8 mouse cellular contexts compared by ENCODE assay signal in the genomic region with DNA sequence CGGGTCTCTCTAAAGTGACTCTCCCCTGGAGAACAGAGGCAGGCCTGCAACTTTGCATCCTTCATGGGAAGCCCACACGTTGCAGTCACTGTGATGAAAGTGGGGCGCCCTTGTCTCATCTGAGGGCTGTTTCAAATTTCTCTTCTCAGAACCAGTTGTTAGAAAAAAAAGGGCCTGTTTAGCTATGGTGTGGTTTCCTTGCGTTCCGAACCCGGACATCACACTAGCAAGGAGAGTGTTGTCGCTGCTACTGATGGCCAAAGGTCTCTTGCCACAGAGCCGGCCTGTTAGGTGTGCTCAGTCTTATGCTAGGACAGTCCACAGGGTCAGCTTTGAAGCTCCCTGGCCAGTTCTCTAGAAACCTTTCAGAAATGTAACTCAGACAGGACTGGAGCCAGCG.
DNase-seq lines count a peak whose midpoint lies in the region; ATAC-seq and TF ChIP-seq lines count a peak whose summit lies in the region.

No protein-coding gene starts in this region.

- H3K27ac ChIP-seq in spleen, adult 2 months (ENCODE audit: insufficient read depth, low read length), result peak overlapping the region; percentile 77
- no peak overlapping the region for H3K27ac ChIP-seq in hindbrain, embryonic 12.5 days
- peak overlapping the region; percentile 98 for H3K27ac ChIP-seq in liver, embryonic 11.5 days (ENCODE audit: low read depth, low read length)
- peak overlapping the region; percentile 85 for H3K27ac ChIP-seq in stomach, embryonic 16.5 days (ENCODE audit: low read length)

- DNase-seq in spleen, adult 2 months (ENCODE audit: low read depth in 1 of 2, low spot score in 2 of 2), result no peak
- no peak for DNase-seq in spleen, postnatal 36 days (ENCODE audit: low spot score in 2 of 2)
- no peak for DNase-seq in liver, embryonic 11.5 days (ENCODE audit: low spot score)
- no peak for DNase-seq in right cerebral cortex, postnatal 14 days
- DNase-seq in adrenal gland, postnatal 14 days, result no peak

- TF ChIP-seq POLR2A in spleen, adult 2 months (IDR thresholded peaks at IDR 0.05; ENCODE audit: low read depth, low read length), result no peak

- peaks cover 39% of the 10 kb centered on the region for H3K4me1 ChIP-seq in spleen, adult 2 months (ENCODE audit: control insufficient read depth, insufficient read depth, insufficient read length)
- H3K4me1 ChIP-seq in hindbrain, embryonic 12.5 days, result peaks cover 42% of the 10 kb centered on the region
- peaks cover 74% of the 10 kb centered on the region for H3K4me1 ChIP-seq in liver, embryonic 11.5 days (replicated peaks; ENCODE audit: control insufficient read depth, insufficient read depth, low read length)
- peaks cover 76% of the 10 kb centered on the region for H3K4me1 ChIP-seq in stomach, embryonic 16.5 days (ENCODE audit: control insufficient read depth, insufficient read depth, low read length)

- peak overlapping the region; percentile 74 for H3K4me2 ChIP-seq in hindbrain, embryonic 12.5 days (replicated peaks)
- H3K4me2 ChIP-seq in liver, embryonic 11.5 days, result peak overlapping the region; percentile 100
- peak overlapping the region; percentile 100 for H3K4me2 ChIP-seq in stomach, embryonic 16.5 days (ENCODE audit: low read depth, low read length)

- peak overlapping the region; percentile 54 for H3K9ac ChIP-seq in hindbrain, embryonic 12.5 days
- peak overlapping the region; percentile 90 for H3K9ac ChIP-seq in liver, embryonic 11.5 days (ENCODE audit: low read depth, low read length)
- H3K9ac ChIP-seq in stomach, embryonic 16.5 days (ENCODE audit: low read length), result peak overlapping the region; percentile 88

- TF ChIP-seq CTCF in spleen, adult 2 months (IDR thresholded peaks at IDR 0.05; ENCODE audit: extremely low read depth, insufficient read depth, insufficient read length, insufficient replicate concordance), result no peak

- H3K27me3 ChIP-seq in spleen, adult 2 months (ENCODE audit: control insufficient read depth, insufficient read depth, low read length), result no peaks in the 10 kb centered on the region
- no peaks in the 10 kb centered on the region for H3K27me3 ChIP-seq in hindbrain, embryonic 12.5 days
- H3K27me3 ChIP-seq in liver, embryonic 11.5 days (replicated peaks; ENCODE audit: control insufficient read depth, insufficient read depth, low read length), result no peaks in the 10 kb centered on the region
- no peaks in the 10 kb centered on the region for H3K27me3 ChIP-seq in stomach, embryonic 16.5 days (ENCODE audit: control insufficient read depth, insufficient read depth, low read length)

- no peaks in the 10 kb centered on the region for H3K36me3 ChIP-seq in spleen, adult 2 months (ENCODE audit: control insufficient read depth, insufficient read depth, low read length)
- no peaks in the 10 kb centered on the region for H3K36me3 ChIP-seq in hindbrain, embryonic 12.5 days
- no peaks in the 10 kb centered on the region; the same call in 1 of the 2 replicates for H3K36me3 ChIP-seq in liver, embryonic 11.5 days (ENCODE audit: control insufficient read depth, insufficient read depth, low read length)
- no peaks in the 10 kb centered on the region for H3K36me3 ChIP-seq in stomach, embryonic 16.5 days (ENCODE audit: control insufficient read depth, insufficient read depth, low read length)

- H3K4me3 ChIP-seq in spleen, adult 2 months (ENCODE audit: extremely low read depth, insufficient read depth, insufficient read length), result peak overlapping the region; percentile 70; the same call in 1 of the 2 replicates
- H3K4me3 ChIP-seq in hindbrain, embryonic 12.5 days, result peak overlapping the region; percentile 47
- H3K4me3 ChIP-seq in liver, embryonic 11.5 days (ENCODE audit: low read depth, low read length), result peak overlapping the region; percentile 71
- H3K4me3 ChIP-seq in stomach, embryonic 16.5 days (replicated peaks; ENCODE audit: low read length), result peak overlapping the region; percentile 70

- ATAC-seq in hindbrain, embryonic 12.5 days (ENCODE audit: low FRiP score), result no peak
- ATAC-seq in liver, embryonic 11.5 days (replicated peaks; ENCODE audit: low FRiP score), result no peak
- no peak for ATAC-seq in stomach, embryonic 16.5 days (ENCODE audit: insufficient read depth, low FRiP score)
- ATAC-seq in megakaryocyte progenitor cell, adult 5-6 weeks (replicated peaks; ENCODE audit: poor library complexity), result no peak

- 42% methylated on average over 9 of the region's 9 CpGs for WGBS in spleen, adult 2 months
- 26% methylated on average over 9 of the region's 9 CpGs for WGBS in hindbrain, embryonic 12.5 days
- WGBS in liver, embryonic 11.5 days, result 40% methylated on average over 9 of the region's 9 CpGs
- WGBS in stomach, embryonic 16.5 days, result 43% methylated on average over 9 of the region's 9 CpGs

- H3K9me3 ChIP-seq in hindbrain, embryonic 12.5 days (replicated peaks), result no peaks in the 10 kb centered on the region
- no peaks in the 10 kb centered on the region for H3K9me3 ChIP-seq in liver, embryonic 11.5 days (ENCODE audit: control insufficient read depth, low read length)
- H3K9me3 ChIP-seq in stomach, embryonic 16.5 days (replicated peaks; ENCODE audit: control insufficient read depth, low read length), result no peaks in the 10 kb centered on the region
